Mouse (Mus musculus) E14TG2a.4 (cell line): Measurements from ENCODE around the gene Rpain.

ENCODE experiments used
- CTCF ChIP-seq: conservative IDR thresholded peaks from 2 replicates; pipeline ENCODE4 v1.5.1; 2014; ENCODE audit warnings: low read length
- POU5F1 ChIP-seq: IDR thresholded peaks from 2 replicates; pipeline ENCODE4 v1.6.1; 2014; ENCODE audit warnings: low read length, borderline replicate concordance

GRCm38 (mm10) chr11:71017051-71017450 is 47.0 kb downstream of the Rpain start:
- TF ChIP-seq CTCF (no peak), POU5F1 (no peak)
